Mouse (Mus musculus) embryonic facial prominence, embryonic 10.5 days (tissue): ENCODE measurements around the gene Bcl2l1. TPM values are rescaled to one million over a fixed set of nuclear protein-coding genes. Genes with fewer than 3 reads are reported as not detected.

ENCODE experiments used
- DNase-seq: peaks from one replicate; pipeline ENCODE4 v3.0.0-alpha.2; 2017; ENCODE audit warnings: low spot score
- H3K27ac ChIP-seq: fragments of 300-500 bp; sonication (generic); replicated peaks from 2 replicates; pipeline ENCODE4 v1.5.1; 2016; ENCODE audit warnings: mild to moderate bottlenecking
- H3K27me3 ChIP-seq: fragments of 300-500 bp; sonication (generic); replicated peaks from 2 replicates; pipeline ENCODE4 v1.6.1; 2016; ENCODE audit warnings: low read depth, mild to moderate bottlenecking; ENCODE audit not compliant: poor library complexity, severe bottlenecking
- H3K36me3 ChIP-seq: fragments of 300-500 bp; sonication (generic); replicated peaks from 2 replicates; pipeline ENCODE4 v1.6.1; 2016; ENCODE audit warnings: mild to moderate bottlenecking, moderate library complexity
- H3K4me1 ChIP-seq: fragments of 300-500 bp; sonication (generic); 2 replicates; pipeline ENCODE4 v1.6.1; 2016
- H3K4me3 ChIP-seq: fragments of 300-500 bp; sonication (generic); 2 replicates; pipeline ENCODE4 v1.5.1; 2016; ENCODE audit warnings: mild to moderate bottlenecking, moderate library complexity
- H3K9me3 ChIP-seq: fragments of 300-500 bp; sonication (generic); 2 replicates; pipeline ENCODE4 v1.6.1; 2016; ENCODE audit warnings: mild to moderate bottlenecking
- WGBS: fragments of 180-500 bp; shearing (Covaris S2); methylation state at CpG from one replicate; pipeline ENCODE4 v1.1.7; 2016; 5-methylcytosine and 5-hydroxymethylcytosine counted together
- microRNA-seq: library from miRNA; unstranded; fragments of <30 nt; microRNA quantifications from one replicate; pipeline ENCODE4, GENCODE M21; 2017
- polyA plus RNA-seq: library from polyadenylated mRNA; unstranded; fragments of >200 nt; fragmentation: Nextera tagmentation; extraction: Ambion mirVana; gene quantifications from 2 replicates; pipeline ENCODE4 v1.2.1, GENCODE M21; 2016

Bcl2l1 gene
- polyA plus RNA-seq, 1 experiment from 2014 or later: 106 TPM

GRCm38 (mm10) chr2:152736748-152737147 is 94.8 kb downstream of the Bcl2l1 start:
- under 1% methylated on average over 22 of the region's 22 CpGs for WGBS
- peaks cover 95% of the 10 kb centered on the region for H3K4me1 ChIP-seq
- H3K9me3 ChIP-seq: no peaks in the 10 kb centered on the region
- no peaks in the 10 kb centered on the region for H3K27me3 ChIP-seq
- H3K36me3 ChIP-seq: peaks cover 11% of the 10 kb centered on the region
- peak; percentile 55 for DNase-seq
- H3K27ac ChIP-seq: peak overlapping the region; percentile 96
- peak overlapping the region; percentile 86 for H3K4me3 ChIP-seq

- no peaks in the 10 kb centered on the region for H3K27me3 ChIP-seq
- H3K4me1 ChIP-seq: peaks cover 93% of the 10 kb centered on the region
- peak; percentile 93 for DNase-seq
- H3K4me3 ChIP-seq: peak within 1 kb of the TSS; percentile 86
- peak within 1 kb of the TSS; percentile 96 for H3K27ac ChIP-seq
- no peaks in the 10 kb centered on the region for H3K9me3 ChIP-seq
- WGBS: under 1% methylated on average over 28 of the region's 28 CpGs
- H3K36me3 ChIP-seq: peaks cover 11% of the 10 kb centered on the region
Measured at GRCm38 (mm10) chr2:152736090-152736601, 95.4 kb downstream of the Bcl2l1 start, which contains the start of gene Id1. Gene Id1, plus strand, starts transcription at chr2:152736251.

- Histone ChIP-seq H3K27ac (peak overlapping the region; percentile 96), H3K9me3 (no peaks in the 10 kb centered on the region), H3K27me3 (no peaks in the 10 kb centered on the region), H3K4me1 (peaks cover 93% of the 10 kb centered on the region), H3K36me3 (peaks cover 11% of the 10 kb centered on the region), H3K4me3 (peak overlapping the region; percentile 86)
- WGBS: under 1% methylated on average over 28 of the region's 28 CpGs
- DNase-seq: peak; percentile 99
Measured at GRCm38 (mm10) chr2:152734984-152735383, 96.5 kb downstream of the Bcl2l1 start.

- no peaks in the 10 kb centered on the region for H3K27me3 ChIP-seq
- peaks cover 11% of the 10 kb centered on the region for H3K36me3 ChIP-seq
- peak overlapping the region; percentile 96 for H3K27ac ChIP-seq
- H3K4me1 ChIP-seq: peaks cover 93% of the 10 kb centered on the region
- H3K9me3 ChIP-seq: no peaks in the 10 kb centered on the region
- no peak for DNase-seq
- 14% methylated on average over 10 of the region's 10 CpGs for WGBS
- H3K4me3 ChIP-seq: peak overlapping the region; percentile 86
Measured at GRCm38 (mm10) chr2:152734501-152734900, 97.0 kb downstream of the Bcl2l1 start.

GRCm38 (mm10) chr2:152733201-152733600 is 98.3 kb downstream of the Bcl2l1 start:
- Histone ChIP-seq H3K36me3 (peaks cover 10% of the 10 kb centered on the region), H3K27ac (peak overlapping the region; percentile 96), H3K27me3 (no peaks in the 10 kb centered on the region), H3K4me1 (peaks cover 93% of the 10 kb centered on the region), H3K9me3 (no peaks in the 10 kb centered on the region), H3K4me3 (no peak overlapping the region)
- 93% methylated on average over 2 of the region's 2 CpGs for WGBS
- no peak for DNase-seq

Small RNAs within 50 kb of the gene (microRNA-seq; reads per million reads assigned to microRNA genes)
- gene Gm23802 (not detected), gene Mir5622 (3.4 reads per million, percentile 4 among the genes with 10 or more reads in this experiment)

Other genes with a start within 250 kb of the Bcl2l1 start
- not detected in 2 replicates for gene Defb45, start 232.3 kb downstream of the Bcl2l1 start, polyA plus RNA-seq
- gene Defb36, start 227.4 kb downstream of the Bcl2l1 start, polyA plus RNA-seq: not detected in 2 replicates
- 0.70 TPM in 1 of 2 replicates, not detected in the other for gene Defb25, start 208.7 kb downstream of the Bcl2l1 start, polyA plus RNA-seq
- 0.40 and 0.60 TPM in 2 replicates for gene Rem1, start 204.8 kb downstream of the Bcl2l1 start, polyA plus RNA-seq
- 102 and 110 TPM in 2 replicates for gene H13, start 162.3 kb downstream of the Bcl2l1 start, polyA plus RNA-seq
- 37.6 and 40.2 TPM in 2 replicates for gene Mcts2, start 144.7 kb downstream of the Bcl2l1 start, polyA plus RNA-seq
- 161 and 182 TPM in 2 replicates for gene Id1, start 95.5 kb downstream of the Bcl2l1 start, polyA plus RNA-seq
- 9.9 and 10.1 TPM in 2 replicates for gene Cox4i2, start 77.6 kb downstream of the Bcl2l1 start, polyA plus RNA-seq
- gene Tpx2, start 16.2 kb upstream of the Bcl2l1 start, polyA plus RNA-seq: 144 and 151 TPM in 2 replicates
- 0.05 TPM in 1 of 2 replicates, not detected in the other for gene Mylk2, start 79.6 kb upstream of the Bcl2l1 start, polyA plus RNA-seq
- gene Foxs1, start 101.5 kb upstream of the Bcl2l1 start, polyA plus RNA-seq: 0.45 and 0.72 TPM in 2 replicates
- gene Dusp15, start 120.0 kb upstream of the Bcl2l1 start, polyA plus RNA-seq: 0.34 and 0.95 TPM in 2 replicates
- gene Ttll9, start 130.8 kb upstream of the Bcl2l1 start, polyA plus RNA-seq: 1.3 and 1.8 TPM in 2 replicates
- 92.1 and 92.2 TPM in 2 replicates for gene Pdrg1, start 183.7 kb upstream of the Bcl2l1 start, polyA plus RNA-seq
- gene Xkr7, start 200.1 kb upstream of the Bcl2l1 start, polyA plus RNA-seq: 0.36 and 0.38 TPM in 2 replicates
- 1.2 TPM in 2 replicates for gene Ccm2l, start 234.2 kb upstream of the Bcl2l1 start, polyA plus RNA-seq